Mouse (Mus musculus) kidney, postnatal 25 days (tissue): Measurements from ENCODE around the gene Kank4.
"Not testable (repeated sequence)": the region's sequence is repeated elsewhere in the genome, so short reads cannot be mapped to it uniquely, and the experiment has no call there.

Source experiments
- DNase-seq, 2 experiments: peaks; one replicate each; pipeline ENCODE4 v3.0.0; 2021; ENCODE audit warnings: mixed read lengths in 2 of 2

Gene Kank4

DNA sequence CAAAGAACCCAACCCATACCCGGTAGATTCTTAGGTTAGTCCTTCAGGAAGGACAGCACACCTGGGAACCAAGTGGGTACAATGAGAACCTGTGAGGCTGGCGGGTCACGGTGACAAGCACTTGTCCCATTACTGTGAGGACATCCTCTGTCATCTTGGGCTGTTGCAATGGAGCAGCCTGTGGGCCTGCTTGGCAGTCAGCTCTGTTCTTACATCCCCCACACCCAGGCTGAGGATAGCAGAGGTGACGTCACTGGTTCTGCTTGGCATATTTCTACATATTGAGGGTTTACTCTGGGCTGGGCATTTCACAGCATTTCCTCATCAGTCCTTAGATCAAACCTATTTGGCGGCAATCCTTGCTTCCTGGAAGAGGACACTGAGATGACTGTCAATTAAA is 43.6 kb downstream of the Kank4 start:
- DNase-seq: no peak

- DNase-seq: no peak
Observed at GRCm38 (mm10) chr4:98767134-98768133, 49.9 kb downstream of the Kank4 start.

GRCm38 (mm10) chr4:98758872-98759518 is 58.3 kb downstream of the Kank4 start:
- DNase-seq: no peak

- no peak for DNase-seq
Observed at GRCm38 (mm10) chr4:98758012-98758821, 59.1 kb downstream of the Kank4 start.

- peak in 1 of 2 experiments; percentile 10 for DNase-seq
Observed at GRCm38 (mm10) chr4:98756141-98756540, 61.2 kb downstream of the Kank4 start.

DNA sequence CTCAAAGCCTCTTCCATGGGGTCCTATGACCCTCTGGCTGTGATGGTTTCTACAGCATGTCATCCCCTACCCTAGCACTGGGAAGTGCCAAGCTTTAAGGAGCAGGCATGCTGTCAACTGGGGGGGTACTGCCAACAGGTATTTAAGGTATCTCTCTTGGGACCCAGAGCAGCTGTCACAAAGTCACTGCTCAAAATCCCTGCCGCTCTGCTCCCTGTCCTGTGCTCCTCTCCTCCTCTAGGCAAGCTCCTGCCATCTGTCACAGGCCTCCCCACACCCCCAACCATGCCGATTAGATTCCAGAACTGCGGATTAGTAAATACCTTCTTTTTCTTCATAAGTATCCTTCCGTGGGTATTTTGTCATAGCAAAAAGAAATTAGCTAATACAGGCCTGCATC is 62.9 kb downstream of the Kank4 start:
- no peak for DNase-seq

- DNase-seq: no peak
Observed at GRCm38 (mm10) chr4:98743906-98744210, 73.5 kb downstream of the Kank4 start.

DNA sequence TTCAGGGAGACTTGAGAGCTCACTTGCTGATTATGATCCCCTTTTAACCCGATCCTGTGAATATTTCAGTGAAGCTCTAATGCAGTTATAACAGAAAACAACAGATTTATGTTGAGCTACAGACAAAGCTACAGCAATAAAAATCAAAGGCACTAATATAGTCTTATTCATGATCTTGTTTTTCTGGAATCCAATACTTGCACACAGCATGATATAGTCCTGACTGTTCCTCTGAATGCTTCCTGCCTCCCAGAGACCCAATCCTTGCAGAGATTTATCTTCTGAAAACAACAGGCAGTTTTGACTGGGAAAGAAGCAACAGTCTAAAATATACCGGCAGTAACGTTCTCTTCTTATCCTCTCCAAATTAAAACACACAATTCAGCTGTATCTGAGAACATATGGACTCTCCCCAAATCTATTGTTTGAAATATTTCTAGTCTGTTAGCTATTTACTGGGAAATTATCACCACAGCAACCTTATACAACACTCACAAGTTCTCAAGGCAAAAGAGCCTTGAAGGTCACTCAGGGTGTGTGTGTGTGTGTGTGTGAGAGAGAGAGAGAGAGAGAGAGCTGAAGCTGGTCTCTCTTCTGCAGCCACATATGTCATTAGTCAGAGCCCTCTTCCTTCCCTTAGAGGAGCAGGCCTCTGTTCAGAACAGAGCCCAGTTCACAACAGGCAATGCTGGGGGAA is 74.0 kb downstream of the Kank4 start:
- DNase-seq: no peak

DNA sequence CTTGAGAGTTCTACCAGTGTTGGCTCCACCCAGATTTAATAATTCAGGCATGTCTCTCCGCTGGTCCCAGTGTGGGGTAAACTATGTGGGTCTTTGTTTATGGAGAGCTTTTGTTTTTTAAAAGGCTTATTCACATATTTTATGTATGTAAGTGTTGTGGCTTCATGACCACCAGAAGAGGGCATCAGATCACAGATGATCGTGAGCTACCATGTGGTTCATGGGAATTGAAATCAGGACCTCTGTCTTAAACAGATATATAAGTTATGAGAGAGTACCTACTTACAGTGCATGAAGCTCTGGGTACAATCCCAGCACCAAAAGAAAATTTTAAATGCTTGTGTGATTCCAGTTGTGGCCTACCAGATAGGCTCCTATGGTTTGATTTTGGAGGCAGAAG is 77.6 kb downstream of the Kank4 start:
- DNase-seq: peak in 1 of 2 experiments; percentile 29

DNA sequence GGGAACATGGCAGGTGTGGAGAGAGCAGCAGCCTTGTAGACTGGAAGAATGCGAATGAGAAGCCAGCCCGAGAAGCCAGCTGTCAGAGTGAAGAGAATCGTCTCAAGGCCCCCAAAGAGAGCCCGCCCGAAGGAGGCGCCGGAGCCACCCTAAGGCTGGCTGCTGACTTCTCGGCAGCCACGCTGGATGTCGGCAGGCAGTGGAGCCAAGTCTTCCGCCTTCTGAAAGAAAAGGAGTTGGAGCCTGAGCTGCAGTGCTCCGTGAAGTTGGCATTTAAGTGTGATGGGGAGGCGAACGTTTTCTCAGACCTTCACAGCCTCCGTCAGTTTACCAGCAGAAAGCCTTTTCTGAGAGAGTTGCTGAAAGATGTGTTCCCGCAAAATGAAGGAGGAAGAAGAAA is 83.7 kb downstream of the Kank4 start:
- no peak for DNase-seq

DNA sequence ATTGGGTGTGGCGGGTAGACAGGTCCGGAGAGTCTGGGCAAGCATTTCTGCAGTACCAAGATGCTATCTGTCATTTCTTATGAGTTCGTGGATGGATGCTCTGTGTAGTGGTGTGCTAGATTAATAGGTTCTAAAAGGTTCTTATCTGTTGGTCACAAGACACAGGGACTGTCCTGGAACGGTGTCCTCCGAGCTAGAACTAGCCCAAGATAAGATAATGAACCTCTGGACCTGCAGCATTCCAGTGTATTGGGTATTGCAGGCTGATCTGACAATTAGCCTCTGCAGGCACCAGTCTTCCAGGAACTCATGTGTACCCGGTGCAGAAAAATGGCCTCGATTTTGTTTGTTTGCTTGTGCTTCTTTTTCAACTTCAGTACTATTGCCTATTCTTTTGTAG is 88.6 kb downstream of the Kank4 start:
- DNase-seq: no peak

- DNase-seq: no peak
Observed at GRCm38 (mm10) chr4:98727959-98728347, 89.4 kb downstream of the Kank4 start.

DNA sequence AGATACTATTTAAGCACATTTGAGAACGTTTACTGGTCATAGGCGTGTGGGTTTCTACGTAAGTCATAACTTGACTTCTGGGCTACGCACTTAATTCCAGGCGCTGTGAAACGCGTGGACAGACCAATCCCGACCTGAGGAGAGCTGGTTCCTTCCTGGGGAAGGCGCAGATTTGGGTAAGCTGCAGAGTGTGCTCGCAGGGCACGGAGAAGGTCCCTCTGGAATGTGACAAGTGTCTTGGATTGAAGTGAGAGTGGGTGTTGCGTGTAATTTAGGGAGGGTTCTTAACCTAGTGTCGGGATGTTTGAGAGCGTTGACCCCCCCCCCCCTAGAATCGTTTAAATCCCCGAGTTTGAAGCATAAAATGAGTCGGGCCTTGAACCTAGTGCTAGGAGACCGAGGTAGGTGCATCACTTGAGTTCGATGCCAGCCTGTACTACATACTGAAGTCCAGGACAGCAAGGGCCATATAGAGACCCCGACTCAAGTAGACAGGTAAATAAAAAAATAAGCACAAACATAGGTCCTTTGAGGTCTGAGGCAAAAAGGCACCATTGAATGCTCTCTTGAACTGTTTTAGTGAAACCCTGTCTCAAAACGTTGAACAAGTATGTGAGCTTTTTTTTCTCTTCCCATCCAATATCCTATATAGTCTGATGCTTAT is 89.9 kb downstream of the Kank4 start:
- no peak for DNase-seq

GRCm38 (mm10) chr4:98726590-98727237 is 90.6 kb downstream of the Kank4 start, which contains the start of gene L1td1:
Gene L1td1, plus strand, starts transcription at chr4:98726734.
- DNase-seq: no peak

GRCm38 (mm10) chr4:98725439-98725838 is 91.9 kb downstream of the Kank4 start:
- no peak for DNase-seq

DNA sequence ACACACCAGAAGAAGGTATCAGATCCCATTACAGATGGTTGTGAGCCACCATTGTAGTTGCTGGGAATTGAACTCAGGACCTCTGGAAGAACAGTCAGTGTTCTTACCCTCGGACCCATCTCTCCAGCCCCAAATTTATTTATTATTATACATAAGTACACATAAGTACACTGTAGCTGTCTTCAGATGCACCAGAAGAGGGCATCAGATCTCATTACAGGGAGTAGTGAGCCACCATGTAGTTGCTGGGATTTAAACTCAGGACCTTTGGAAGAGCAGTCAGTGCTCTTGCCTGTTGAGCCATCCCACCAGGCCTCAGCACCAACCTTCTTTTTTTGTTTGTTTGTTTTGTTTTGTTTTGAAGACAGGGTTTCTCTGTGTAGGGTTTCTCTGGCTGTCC is 92.7 kb downstream of the Kank4 start:
- DNase-seq: not testable (repeated sequence)

GRCm38 (mm10) chr4:98722454-98722853 is 94.9 kb downstream of the Kank4 start:
- peak; percentile 65 to 80 for DNase-seq

GRCm38 (mm10) chr4:98718547-98718917 is 98.8 kb downstream of the Kank4 start:
- no peak for DNase-seq

DNA sequence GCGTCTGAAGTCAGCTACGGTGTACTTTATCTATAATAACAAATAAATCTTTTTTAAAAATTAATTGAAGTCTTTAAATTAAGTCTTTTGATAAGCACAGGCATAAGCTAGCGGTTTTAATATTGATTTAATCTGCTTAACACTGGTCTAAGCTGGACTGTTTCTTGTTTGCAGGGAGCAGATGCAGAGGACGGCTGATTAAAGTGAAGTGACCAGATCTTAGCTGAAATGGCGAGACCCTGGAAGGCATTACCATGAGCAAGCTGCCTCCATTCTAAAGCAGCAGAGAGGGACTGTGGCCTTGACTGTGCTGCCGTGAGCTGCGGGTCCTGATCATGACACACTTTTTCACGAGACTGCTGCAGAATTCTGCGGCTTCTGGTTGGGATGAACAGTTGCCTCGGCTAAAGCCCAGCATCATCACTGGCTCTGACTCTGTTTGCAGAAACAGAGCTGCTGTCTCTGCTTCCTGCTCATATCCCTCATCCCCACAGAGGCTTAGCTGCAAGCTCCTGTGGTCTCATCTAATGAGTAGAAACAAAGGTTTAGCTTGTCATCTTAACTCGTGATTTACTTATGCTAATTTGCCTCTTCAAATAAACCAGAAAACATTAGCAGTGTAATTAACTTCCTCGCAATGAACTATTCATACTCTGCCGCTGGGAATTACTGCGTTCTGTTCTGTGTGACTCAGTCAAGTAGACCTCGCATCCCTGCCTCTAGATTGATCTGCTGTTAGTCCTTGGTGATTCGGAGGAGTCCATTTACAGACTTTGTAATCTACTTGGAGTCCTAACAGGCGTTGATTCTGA is 99.4 kb downstream of the Kank4 start:
- DNase-seq: no peak

GRCm38 (mm10) chr4:98710891-98711290 is 106.4 kb downstream of the Kank4 start:
- DNase-seq: no peak
